Mouse (Mus musculus) midbrain, postnatal 0 days (tissue): ENCODE data around the gene Acad12. TPM values are rescaled to one million over a fixed set of nuclear protein-coding genes. Genes with fewer than 3 reads are reported as not detected.
A peak's percentile ranks its signal among the peaks of the same experiment; 100 is the strongest.

Experiments used
- ATAC-seq: fragments of 200-750 bp; cut with Nextera tagmentation; 2 replicates; pipeline ENCODE4 v1.8.0; 2017; ENCODE audit warnings: moderate number of reproducible peaks, mild to moderate bottlenecking, moderate TSS enrichment, moderate library complexity; ENCODE audit not compliant: low FRiP score
- DNase-seq: peaks from one replicate; pipeline ENCODE4 v3.0.0-alpha.2; 2015; ENCODE audit warnings: low spot score
- H3K27ac ChIP-seq: fragments of 300-500 bp; sonication (generic); 2 replicates; pipeline ENCODE4 v1.5.1; 2014; ENCODE audit warnings: low read depth, mild to moderate bottlenecking, low read length, mixed read lengths
- H3K27me3 ChIP-seq: fragments of 300-500 bp; sonication (generic); 2 replicates; pipeline ENCODE4 v1.6.1; 2014; ENCODE audit warnings: low read length, control low read depth, mixed read lengths; ENCODE audit not compliant: insufficient read depth
- H3K36me3 ChIP-seq: fragments of 300-500 bp; sonication (generic); 2 replicates; pipeline ENCODE4 v1.6.1; 2014; ENCODE audit warnings: low read length, control low read depth, mixed read lengths; ENCODE audit not compliant: insufficient read depth
- H3K4me1 ChIP-seq: fragments of 300-500 bp; sonication (generic); 2 replicates; pipeline ENCODE4 v1.6.1; 2014; ENCODE audit warnings: mild to moderate bottlenecking, control low read depth, antibody characterized with exemption, low read length, mixed read lengths; ENCODE audit not compliant: insufficient read depth
- H3K4me2 ChIP-seq: fragments of 300-500 bp; sonication (generic); 2 replicates; pipeline ENCODE4 v1.6.1; 2014; ENCODE audit warnings: low read depth, mild to moderate bottlenecking, low read length, mixed read lengths; ENCODE audit not compliant: poor library complexity, severe bottlenecking
- H3K4me3 ChIP-seq: fragments of 300-500 bp; sonication (generic); 2 replicates; pipeline ENCODE4 v1.5.1; 2014; ENCODE audit warnings: low read depth, mild to moderate bottlenecking, low read length, moderate library complexity
- H3K9ac ChIP-seq: fragments of 300-500 bp; sonication (generic); replicated peaks from 2 replicates; pipeline ENCODE4 v1.6.1; 2014; ENCODE audit warnings: mild to moderate bottlenecking, low read length, moderate library complexity, mixed read lengths; ENCODE audit not compliant: poor library complexity, severe bottlenecking
- H3K9me3 ChIP-seq: fragments of 300-500 bp; sonication (generic); 2 replicates; pipeline ENCODE4 v1.6.1; 2016; ENCODE audit warnings: low read length, control low read depth
- CTCF ChIP-seq: IDR thresholded peaks from 2 replicates; pipeline ENCODE4 v1.5.1; 2016; ENCODE audit warnings: antibody characterized with exemption, mild to moderate bottlenecking
- WGBS: fragments of 180-500 bp; shearing (Covaris S2); extraction: QIAGEN DNeasy Blood & Tissue Kit; methylation state at CpG from one replicate; pipeline ENCODE4 v1.1.7; 2014; 5-methylcytosine and 5-hydroxymethylcytosine counted together
- polyA plus RNA-seq: library from polyadenylated mRNA; unstranded; fragments of >200 nt; fragmentation: Nextera tagmentation; extraction: Ambion mirVana; gene quantifications from 2 replicates; pipeline ENCODE4 v1.2.1, GENCODE M21; 2015
- total RNA-seq: library from RNA; depleted of rRNA; stranded (reverse); fragments of >200 nt; gene quantifications from 2 replicates; pipeline ENCODE4 v1.2.3, GENCODE M21; 2014

Gene Acad12
- total and polyA plus RNA-seq, 2 experiments from 2014 or later, result 2.1 TPM

DNA sequence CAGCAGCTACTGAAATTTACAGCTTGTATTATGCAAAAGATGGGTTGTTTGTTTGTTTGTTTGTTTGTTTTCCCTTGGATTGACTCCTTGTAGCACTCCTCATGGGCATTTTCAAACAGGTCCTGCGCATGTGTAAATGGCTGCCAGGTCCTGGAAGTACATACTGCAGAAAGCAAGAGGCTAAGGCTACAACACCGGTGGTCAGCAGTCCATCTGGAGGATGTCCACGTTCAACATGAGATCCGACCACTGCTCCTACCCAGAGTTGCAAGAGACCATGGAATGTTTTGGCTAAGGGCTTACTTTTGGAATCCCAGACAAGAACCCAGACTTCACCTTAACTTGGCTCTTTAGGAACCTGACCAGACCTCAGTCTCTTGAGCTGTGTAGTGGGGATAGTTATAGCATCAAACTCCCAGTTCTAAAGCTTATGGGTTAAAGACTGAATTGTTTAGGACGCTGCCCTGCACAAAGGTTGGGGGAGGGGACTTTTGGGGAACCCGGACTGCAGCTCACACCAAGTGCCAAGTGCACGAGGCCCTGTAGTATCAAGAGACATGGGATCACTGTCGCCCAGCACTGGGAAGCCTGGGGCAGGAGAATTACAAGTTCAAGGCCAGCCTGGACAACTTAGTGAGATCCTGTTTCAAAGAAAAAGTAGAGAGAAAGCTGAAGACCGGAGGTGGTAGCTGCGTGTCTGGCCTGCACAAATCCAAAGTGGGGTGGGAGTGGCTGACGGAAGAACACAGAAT, 26.5 kb downstream of the Acad12 start:
- DNase-seq, result no peak
- H3K4me2 ChIP-seq, result peak overlapping the region; percentile 93
- 0 out of 2 replicates have a peak, but pooled peaks cover 3% of the 10 kb centered on the region for H3K4me1 ChIP-seq
- no peaks in the 10 kb centered on the region for H3K27me3 ChIP-seq
- H3K9ac ChIP-seq, result no peak overlapping the region
- H3K36me3 ChIP-seq, result no peaks in the 10 kb centered on the region
- ATAC-seq, result no peak
- no peaks in the 10 kb centered on the region for H3K9me3 ChIP-seq
- no peak overlapping the region for H3K27ac ChIP-seq
- peak overlapping the region; percentile 53; the same call in 1 of the 2 replicates for H3K4me3 ChIP-seq
- no peak for TF ChIP-seq CTCF
- 64% methylated on average over 11 of the region's 11 CpGs for WGBS

DNA sequence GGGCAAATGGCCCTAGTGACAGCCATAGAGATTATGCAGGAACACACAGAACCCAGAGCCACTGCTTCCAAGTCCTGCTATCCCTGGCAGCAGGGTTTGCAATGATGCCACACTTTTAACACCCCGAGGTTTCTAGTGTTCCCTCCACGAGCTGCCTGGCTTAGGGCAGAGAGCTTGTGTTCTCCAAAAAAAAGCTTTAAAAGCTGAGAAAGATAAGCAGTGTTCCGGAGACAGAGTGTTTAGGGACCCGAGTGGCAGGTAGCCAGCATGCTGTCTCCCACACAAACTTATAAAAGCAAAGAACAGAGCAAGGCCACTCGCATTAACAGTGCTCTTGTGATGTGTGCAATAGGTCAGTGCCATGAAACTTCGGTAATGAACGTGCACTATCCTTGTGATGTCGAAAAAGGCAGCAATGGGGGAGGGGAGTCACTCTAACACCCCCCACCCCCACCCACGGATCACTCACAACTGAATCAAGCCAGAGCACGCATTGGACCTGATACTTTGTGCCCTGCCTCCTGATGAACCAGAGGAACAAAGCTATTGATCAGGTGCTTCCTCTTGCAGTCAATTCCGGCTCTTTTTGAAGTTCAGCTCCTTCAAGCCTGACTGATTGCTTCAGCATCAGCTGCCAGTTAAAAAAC, 27.2 kb downstream of the Acad12 start:
- Histone ChIP-seq H3K9ac (no peak overlapping the region), H3K4me2 (peak overlapping the region; percentile 9; the same call in 1 of the 2 replicates), H3K27ac (no peak overlapping the region), H3K4me3 (no peak overlapping the region), H3K27me3 (no peaks in the 10 kb centered on the region), H3K36me3 (no peaks in the 10 kb centered on the region), H3K9me3 (no peaks in the 10 kb centered on the region), H3K4me1 (0 out of 2 replicates have a peak, but pooled peaks cover 3% of the 10 kb centered on the region)
- TF ChIP-seq CTCF, result no peak
- ATAC-seq, result no peak
- no peak for DNase-seq
- WGBS, result 67% methylated on average over 11 of the region's 11 CpGs

GRCm38 (mm10) chr5:121589928-121590327, 28.8 kb downstream of the Acad12 start:
- Histone ChIP-seq H3K27me3 (no peaks in the 10 kb centered on the region), H3K9me3 (no peaks in the 10 kb centered on the region), H3K4me3 (no peak overlapping the region), H3K4me1 (0 out of 2 replicates have a peak, but pooled peaks cover 3% of the 10 kb centered on the region), H3K36me3 (no peaks in the 10 kb centered on the region), H3K9ac (no peak overlapping the region), H3K4me2 (no peak overlapping the region), H3K27ac (no peak overlapping the region)
- TF ChIP-seq CTCF, result no peak
- DNase-seq, result no peak
- 92% methylated on average over 6 of the region's 6 CpGs for WGBS
- no peak for ATAC-seq

GRCm38 (mm10) chr5:121586400-121587039, 32.2 kb downstream of the Acad12 start:
- Histone ChIP-seq H3K4me2 (no peak overlapping the region), H3K9me3 (no peaks in the 10 kb centered on the region), H3K4me3 (no peak overlapping the region), H3K27me3 (no peaks in the 10 kb centered on the region), H3K4me1 (no peaks in the 10 kb centered on the region), H3K36me3 (no peaks in the 10 kb centered on the region), H3K9ac (no peak overlapping the region), H3K27ac (no peak overlapping the region)
- 77% methylated on average over 6 of the region's 6 CpGs for WGBS
- ATAC-seq (no peak), DNase-seq (no peak)
- no peak for TF ChIP-seq CTCF

DNA sequence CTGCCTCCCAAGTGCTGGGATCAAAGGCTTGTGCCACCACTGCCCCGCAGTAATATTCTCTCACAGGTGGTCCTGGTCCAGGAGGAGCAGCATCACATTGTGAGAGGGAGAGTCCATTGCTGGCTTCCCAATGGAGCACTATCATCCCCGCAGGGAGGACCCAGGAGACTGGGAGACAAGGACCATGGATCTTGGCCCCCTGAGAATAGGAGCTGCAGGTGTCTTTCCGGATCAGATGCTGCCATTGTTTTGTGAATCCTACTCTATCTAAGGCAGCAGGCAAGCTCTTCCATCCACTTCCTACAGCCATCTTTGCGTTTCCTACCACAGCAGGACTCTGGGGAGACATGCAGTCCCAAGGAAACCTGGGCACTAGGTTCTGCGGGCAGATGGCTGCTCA, 33.0 kb downstream of the Acad12 start:
- H3K27me3 ChIP-seq, result no peaks in the 10 kb centered on the region
- no peak for ATAC-seq
- no peaks in the 10 kb centered on the region for H3K4me1 ChIP-seq
- WGBS, result 78% methylated on average over 5 of the region's 5 CpGs
- H3K9ac ChIP-seq, result no peak overlapping the region
- no peak overlapping the region for H3K4me3 ChIP-seq
- no peaks in the 10 kb centered on the region for H3K9me3 ChIP-seq
- no peak overlapping the region for H3K4me2 ChIP-seq
- no peak overlapping the region for H3K27ac ChIP-seq
- TF ChIP-seq CTCF, result no peak
- H3K36me3 ChIP-seq, result no peaks in the 10 kb centered on the region
- DNase-seq, result no peak

DNA sequence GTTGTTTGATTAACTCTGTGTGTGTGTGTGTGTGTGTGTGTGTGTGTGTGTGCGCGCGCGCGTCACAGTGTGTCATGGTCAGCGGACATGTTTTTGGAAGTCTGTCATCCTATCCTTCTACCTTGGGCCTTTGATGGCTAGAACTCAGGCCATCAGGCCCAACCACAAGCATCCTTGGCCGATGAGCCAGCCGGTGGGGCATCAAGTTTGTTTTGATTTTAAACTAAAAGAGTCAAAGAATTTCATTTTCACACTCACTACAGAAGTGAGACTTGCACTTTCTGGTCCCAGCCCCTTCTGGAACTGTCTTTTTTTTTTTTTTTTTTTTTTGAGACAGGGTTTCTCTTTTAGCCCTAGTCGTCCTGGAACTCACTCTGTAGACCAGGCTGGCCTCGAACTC, 33.7 kb downstream of the Acad12 start:
- no peak for TF ChIP-seq CTCF
- Histone ChIP-seq H3K27me3 (no peaks in the 10 kb centered on the region), H3K36me3 (no peaks in the 10 kb centered on the region), H3K4me3 (no peak overlapping the region), H3K4me1 (no peaks in the 10 kb centered on the region), H3K9me3 (no peaks in the 10 kb centered on the region), H3K27ac (no peak overlapping the region), H3K9ac (no peak overlapping the region), H3K4me2 (no peak overlapping the region)
- no peak for DNase-seq
- 96% methylated on average over 10 of the region's 10 CpGs for WGBS
- no peak for ATAC-seq
